Mouse (Mus musculus) limb, embryonic 15.5 days (tissue): Measurements from ENCODE around the gene Igf2bp2. TPM values are rescaled to one million over a fixed set of nuclear protein-coding genes. Genes with fewer than 3 reads are reported as not detected.

Source experiments
- ATAC-seq: fragments of 200-750 bp; cut with Nextera tagmentation; 2 replicates; pipeline ENCODE4 v1.8.0; 2017; ENCODE audit warnings: low read depth, moderate TSS enrichment; ENCODE audit not compliant: insufficient number of reproducible peaks, low FRiP score, low TSS enrichment
- H3K27ac ChIP-seq: fragments of 300-500 bp; sonication (generic); 2 replicates; pipeline ENCODE4 v1.5.1; 2015; ENCODE audit warnings: moderate library complexity, mild to moderate bottlenecking, inconsistent platforms
- H3K27me3 ChIP-seq: fragments of 300-500 bp; sonication (generic); 2 replicates; pipeline ENCODE4 v1.6.1; 2015; ENCODE audit warnings: inconsistent platforms
- H3K36me3 ChIP-seq: fragments of 300-500 bp; sonication (generic); 2 replicates; pipeline ENCODE4 v1.6.1; 2015; ENCODE audit warnings: inconsistent platforms
- H3K4me1 ChIP-seq: fragments of 300-500 bp; sonication (generic); 2 replicates; pipeline ENCODE4 v1.6.1; 2015; ENCODE audit warnings: inconsistent platforms
- H3K4me2 ChIP-seq: fragments of 300-500 bp; sonication (generic); 2 replicates; pipeline ENCODE4 v1.6.1; 2015; ENCODE audit warnings: mild to moderate bottlenecking, inconsistent platforms
- H3K4me3 ChIP-seq: fragments of 300-500 bp; sonication (generic); 2 replicates; pipeline ENCODE4 v1.5.1; 2015; ENCODE audit warnings: mild to moderate bottlenecking, inconsistent platforms
- H3K9ac ChIP-seq: fragments of 300-500 bp; sonication (generic); 2 replicates; pipeline ENCODE4 v1.6.1; 2015; ENCODE audit warnings: inconsistent platforms
- H3K9me3 ChIP-seq: fragments of 300-500 bp; sonication (generic); 2 replicates; pipeline ENCODE4 v1.6.1; 2016; ENCODE audit warnings: inconsistent platforms
- WGBS: fragments of 180-500 bp; shearing (Covaris S2); methylation state at CpG from one replicate; pipeline ENCODE4 v1.1.7; 2015; 5-methylcytosine and 5-hydroxymethylcytosine counted together
- polyA plus RNA-seq: library from polyadenylated mRNA; unstranded; fragments of >200 nt; fragmentation: Nextera tagmentation; extraction: Ambion mirVana; gene quantifications from 2 replicates; pipeline ENCODE4 v1.2.1, GENCODE M21; 2015

Gene Igf2bp2
- polyA plus RNA-seq, 1 experiment from 2014 or later: 84.3 TPM

DNA sequence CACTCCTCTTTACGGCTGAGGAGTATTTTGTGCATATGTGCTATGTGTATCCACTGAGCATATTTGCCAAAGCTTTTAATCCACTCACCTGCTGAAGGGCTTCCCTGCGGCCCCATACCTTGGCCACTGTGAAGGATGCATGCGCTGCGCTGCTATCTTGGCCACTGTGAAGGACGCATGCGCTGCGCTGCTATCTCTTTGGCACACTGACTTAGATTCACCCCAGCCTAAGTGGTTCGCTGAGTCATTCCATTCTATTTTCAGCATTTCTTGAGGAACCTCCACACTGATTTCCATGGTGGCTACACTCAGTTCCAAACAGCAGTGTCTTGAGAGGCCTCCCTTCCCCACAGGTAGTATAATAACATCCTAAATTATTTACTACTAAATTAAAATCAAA is 42.0 kb downstream of the Igf2bp2 start:
- no peak for ATAC-seq
- Histone ChIP-seq H3K4me2 (no peak overlapping the region), H3K27ac (no peak overlapping the region), H3K9ac (no peak overlapping the region), H3K4me1 (peaks cover 4% of the 10 kb centered on the region; the same call in 1 of the 2 replicates), H3K9me3 (no peaks in the 10 kb centered on the region), H3K36me3 (peaks cover 24% of the 10 kb centered on the region; the same call in 1 of the 2 replicates), H3K27me3 (no peaks in the 10 kb centered on the region), H3K4me3 (no peak overlapping the region)
- WGBS: 94% methylated on average over 8 of the region's 8 CpGs

DNA sequence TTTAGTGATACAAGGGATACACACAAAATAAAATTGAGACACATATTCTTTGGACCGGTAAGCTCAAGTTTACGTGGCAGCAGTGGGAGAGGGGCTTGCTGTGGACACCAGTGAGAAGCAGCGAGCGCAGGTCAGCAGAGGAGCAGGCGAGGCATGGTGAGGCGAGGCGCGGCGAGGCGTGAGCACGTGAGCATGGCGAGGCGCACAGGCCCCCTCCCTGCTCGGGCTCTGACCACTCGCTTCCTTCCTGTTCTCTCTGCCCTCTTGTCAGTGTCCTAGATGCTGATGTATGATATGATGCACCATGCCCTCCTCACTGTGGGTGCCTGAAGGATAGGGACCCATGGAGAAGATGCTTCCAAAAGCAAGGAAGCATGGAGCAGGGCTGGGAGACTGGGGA is 43.6 kb downstream of the Igf2bp2 start:
- H3K4me3 ChIP-seq: no peak overlapping the region
- no peak overlapping the region for H3K4me2 ChIP-seq
- H3K4me1 ChIP-seq: peaks cover 4% of the 10 kb centered on the region; the same call in 1 of the 2 replicates
- H3K27me3 ChIP-seq: no peaks in the 10 kb centered on the region
- peaks cover 24% of the 10 kb centered on the region; the same call in 1 of the 2 replicates for H3K36me3 ChIP-seq
- H3K27ac ChIP-seq: no peak overlapping the region
- ATAC-seq: no peak
- 91% methylated on average over 15 of the region's 15 CpGs for WGBS
- H3K9me3 ChIP-seq: no peaks in the 10 kb centered on the region
- no peak overlapping the region for H3K9ac ChIP-seq

DNA sequence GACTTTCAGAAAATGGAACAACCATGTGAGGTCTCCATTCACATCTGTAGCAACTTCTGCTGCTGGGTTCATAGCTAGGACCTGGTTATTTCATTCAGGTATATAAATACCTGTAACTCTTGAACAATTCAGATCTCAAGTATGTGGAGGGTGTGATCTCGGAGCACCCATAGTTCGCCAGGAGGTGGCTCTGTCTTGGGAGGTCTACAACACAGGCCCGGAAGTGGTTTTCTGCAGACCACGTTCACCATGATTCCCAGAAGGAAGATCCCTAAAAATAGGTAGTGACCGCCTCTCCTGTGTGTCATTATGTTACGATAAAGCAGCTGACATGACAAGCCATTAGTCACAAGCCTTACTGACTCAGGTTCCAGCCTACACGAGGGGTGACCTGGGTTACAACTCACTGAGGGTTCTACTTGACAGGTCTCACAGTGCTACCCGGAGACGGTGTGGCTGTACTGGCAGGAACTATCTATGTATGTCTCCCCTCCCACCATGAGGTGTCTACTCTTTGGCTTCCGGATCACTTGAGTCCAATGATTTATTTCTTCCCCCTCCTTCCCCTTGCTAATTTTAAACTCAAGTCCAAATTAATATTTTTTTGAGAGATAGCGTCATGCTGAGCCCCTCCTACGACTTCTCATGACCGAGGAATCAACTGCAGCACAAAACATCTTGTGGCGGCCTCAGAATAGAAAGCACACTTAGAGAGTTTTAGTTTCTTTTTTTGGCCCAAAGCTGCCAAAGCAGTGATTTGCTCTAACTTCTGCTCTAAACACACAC is 44.2 kb downstream of the Igf2bp2 start:
- no peak for ATAC-seq
- H3K27ac ChIP-seq: no peak overlapping the region
- H3K4me2 ChIP-seq: no peak overlapping the region
- no peak overlapping the region for H3K9ac ChIP-seq
- H3K27me3 ChIP-seq: no peaks in the 10 kb centered on the region
- 81% methylated on average over 14 of the region's 14 CpGs for whole genome bisulfite sequencing
- H3K4me1 ChIP-seq: peaks cover 4% of the 10 kb centered on the region; the same call in 1 of the 2 replicates
- H3K9me3 ChIP-seq: no peaks in the 10 kb centered on the region
- H3K4me3 ChIP-seq: no peak overlapping the region
- peaks cover 24% of the 10 kb centered on the region; the same call in 1 of the 2 replicates for H3K36me3 ChIP-seq

DNA sequence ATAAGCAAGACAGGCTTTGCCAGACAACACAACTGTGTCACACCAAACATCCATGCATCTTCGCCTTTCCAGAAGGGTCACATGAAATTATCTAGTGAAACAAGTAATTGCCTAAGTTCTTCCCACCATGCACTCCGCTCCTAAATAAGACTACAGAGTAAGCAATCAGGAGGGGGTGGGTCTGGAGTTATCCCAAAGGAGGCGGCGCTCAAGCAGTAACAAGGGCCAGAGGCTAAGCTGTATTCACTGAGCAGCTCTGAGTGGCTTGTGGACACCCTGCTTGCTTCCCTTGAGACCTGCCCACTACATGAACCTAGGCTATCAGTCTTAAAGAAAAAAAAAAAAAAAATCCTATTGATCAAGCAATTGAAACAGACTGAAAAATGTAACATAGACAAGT is 44.9 kb downstream of the Igf2bp2 start:
- H3K36me3 ChIP-seq: peaks cover 24% of the 10 kb centered on the region; the same call in 1 of the 2 replicates
- WGBS: 87% methylated on average over 4 of the region's 4 CpGs

DNA sequence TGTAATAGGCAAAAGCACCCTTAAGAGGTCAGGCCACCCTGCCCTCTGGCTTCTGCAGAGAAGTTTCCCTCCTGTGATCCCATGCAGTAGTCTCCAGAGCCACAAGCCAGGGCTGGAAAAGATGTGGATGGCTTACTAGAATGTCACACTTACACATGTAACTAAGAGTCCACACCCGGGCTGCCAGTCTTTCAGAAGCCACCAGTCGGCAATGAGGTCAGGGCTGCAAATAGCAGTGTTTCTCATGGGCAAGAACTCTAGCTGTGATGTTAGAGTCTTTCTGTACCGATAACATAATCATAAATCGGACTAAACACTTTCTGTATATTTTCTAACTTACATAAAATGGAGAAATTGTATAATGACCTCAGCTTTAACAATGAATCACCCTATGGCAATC is 46.4 kb downstream of the Igf2bp2 start:
- 94% methylated on average over 4 of the region's 4 CpGs for WGBS
- Histone ChIP-seq H3K4me1 (no peaks in the 10 kb centered on the region), H3K4me3 (no peak overlapping the region), H3K27me3 (no peaks in the 10 kb centered on the region), H3K9me3 (no peaks in the 10 kb centered on the region), H3K27ac (no peak overlapping the region), H3K36me3 (peaks cover 24% of the 10 kb centered on the region; the same call in 1 of the 2 replicates), H3K4me2 (no peak overlapping the region), H3K9ac (no peak overlapping the region)
- ATAC-seq: no peak

More for the DNA sequence above, 44.9 kb downstream of the Igf2bp2 start:
- no peak overlapping the region for H3K4me2 ChIP-seq
- no peak overlapping the region for H3K4me3 ChIP-seq
- ATAC-seq: no peak
- no peak overlapping the region for H3K27ac ChIP-seq
- no peak overlapping the region for H3K9ac ChIP-seq
- H3K9me3 ChIP-seq: no peaks in the 10 kb centered on the region
- H3K27me3 ChIP-seq: no peaks in the 10 kb centered on the region
- peaks cover under 1% of the 10 kb centered on the region; the same call in 1 of the 2 replicates for H3K4me1 ChIP-seq

DNA sequence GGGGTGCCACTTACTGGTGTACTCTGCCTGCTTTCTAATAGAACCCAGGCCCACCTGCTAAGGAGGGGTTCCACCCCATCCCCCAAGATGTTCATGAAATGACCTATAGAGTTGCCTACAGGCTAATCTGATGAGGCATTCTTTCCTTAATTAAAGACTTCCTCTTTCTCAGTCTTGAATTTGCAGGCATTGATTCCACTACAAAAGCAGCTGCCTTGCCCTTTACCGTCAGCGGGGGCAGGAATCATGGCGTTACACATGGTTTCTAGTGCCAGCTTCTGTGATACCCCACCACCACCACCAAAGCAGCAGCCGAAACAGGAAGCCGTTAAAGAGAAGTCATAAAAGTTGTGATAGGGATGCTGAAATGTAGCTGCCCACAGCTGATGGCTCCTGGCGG is 47.0 kb downstream of the Igf2bp2 start:
- no peaks in the 10 kb centered on the region for H3K27me3 ChIP-seq
- H3K9me3 ChIP-seq: no peaks in the 10 kb centered on the region
- H3K9ac ChIP-seq: no peak overlapping the region
- no peak for ATAC-seq
- no peak overlapping the region for H3K4me3 ChIP-seq
- no peak overlapping the region for H3K27ac ChIP-seq
- no peak overlapping the region for H3K4me2 ChIP-seq
- 45% methylated on average over 6 of the region's 6 CpGs for WGBS
- H3K4me1 ChIP-seq: no peaks in the 10 kb centered on the region
- H3K36me3 ChIP-seq: peaks cover 24% of the 10 kb centered on the region; the same call in 1 of the 2 replicates

DNA sequence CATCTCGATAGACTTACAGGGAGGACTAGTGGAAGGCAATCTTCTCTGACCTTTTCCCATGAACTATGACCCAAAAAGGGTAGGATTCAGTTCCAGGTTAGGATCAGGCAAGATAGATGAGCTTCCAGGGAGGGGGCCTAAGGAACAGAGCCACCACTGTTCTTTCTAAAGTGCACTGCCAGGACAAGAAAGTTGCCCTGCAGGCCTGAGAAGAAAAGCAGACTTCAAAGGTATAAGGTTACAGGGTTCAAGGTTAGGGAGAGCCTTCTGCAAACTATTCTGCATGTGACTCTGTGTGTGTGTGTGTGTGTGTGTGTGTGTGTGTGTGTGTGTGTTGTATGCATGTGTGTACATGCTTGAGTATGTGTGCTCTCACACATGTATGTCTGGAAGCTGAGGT is 53.1 kb downstream of the Igf2bp2 start:
- WGBS: 68% methylated on average over 1 of the region's 1 CpGs
- Histone ChIP-seq H3K27ac (no peak overlapping the region), H3K27me3 (no peaks in the 10 kb centered on the region), H3K9ac (no peak overlapping the region), H3K4me3 (no peak overlapping the region), H3K9me3 (no peaks in the 10 kb centered on the region), H3K36me3 (0 out of 2 replicates have a peak, but pooled peaks cover 3% of the 10 kb centered on the region), H3K4me2 (no peak overlapping the region), H3K4me1 (no peaks in the 10 kb centered on the region; the same call in 1 of the 2 replicates)
- no peak for ATAC-seq

DNA sequence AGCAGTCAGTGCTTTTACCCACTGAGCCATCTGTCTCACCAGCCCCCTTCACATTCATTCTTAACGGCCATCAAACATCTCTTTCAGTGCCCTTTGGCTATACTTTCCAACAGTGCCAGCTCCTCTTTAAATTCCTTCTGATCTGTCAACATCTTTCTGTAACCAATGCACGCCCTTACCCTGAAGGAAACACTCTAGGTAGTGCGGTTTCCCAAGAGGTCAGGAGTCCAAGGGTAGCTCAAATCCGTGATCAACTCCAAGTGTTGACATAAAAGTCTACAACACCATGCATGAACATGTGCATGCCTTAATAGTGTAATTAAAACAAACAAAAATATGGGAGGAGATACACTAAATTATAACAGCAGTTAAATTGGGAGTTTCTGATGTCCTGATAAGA is 53.9 kb downstream of the Igf2bp2 start:
- WGBS: 61% methylated on average over 4 of the region's 4 CpGs
- no peak overlapping the region for H3K4me3 ChIP-seq
- H3K9me3 ChIP-seq: no peaks in the 10 kb centered on the region
- H3K27me3 ChIP-seq: no peaks in the 10 kb centered on the region
- no peak overlapping the region for H3K9ac ChIP-seq
- H3K36me3 ChIP-seq: 0 out of 2 replicates have a peak, but pooled peaks cover 3% of the 10 kb centered on the region
- H3K4me1 ChIP-seq: no peaks in the 10 kb centered on the region; the same call in 1 of the 2 replicates
- no peak overlapping the region for H3K27ac ChIP-seq
- no peak for ATAC-seq
- no peak overlapping the region for H3K4me2 ChIP-seq

DNA sequence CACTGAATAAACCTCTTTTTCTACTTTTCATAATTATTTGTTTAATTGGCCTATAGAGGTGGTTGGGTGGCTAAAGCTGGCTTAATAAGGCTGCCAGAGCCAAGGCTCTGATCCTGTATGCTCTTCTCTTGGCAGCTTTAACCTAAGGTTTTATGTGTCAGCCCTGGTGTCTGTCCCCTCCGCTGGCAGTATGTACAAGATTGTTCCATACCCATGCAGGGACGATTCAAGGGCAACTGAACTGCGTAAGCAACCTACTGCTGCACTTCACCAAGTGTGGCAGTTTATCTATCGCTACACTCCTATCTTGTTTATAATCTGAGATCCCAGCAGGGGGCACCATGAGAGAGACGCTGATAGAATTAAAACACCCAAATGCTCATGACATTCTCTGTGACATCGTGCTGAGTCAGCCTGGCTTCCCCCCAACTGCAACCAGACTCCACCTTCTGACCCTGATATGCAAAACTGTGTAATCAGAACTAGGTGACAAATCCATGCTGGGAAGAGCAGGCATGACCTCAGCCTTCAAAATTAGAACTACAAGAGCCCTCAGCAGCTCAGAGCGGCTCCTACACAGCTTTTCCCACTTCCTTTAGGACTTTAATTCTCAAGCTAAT is 55.1 kb downstream of the Igf2bp2 start:
- Histone ChIP-seq H3K27ac (no peak overlapping the region), H3K4me3 (no peak overlapping the region), H3K36me3 (0 out of 2 replicates have a peak, but pooled peaks cover 3% of the 10 kb centered on the region), H3K9ac (no peak overlapping the region), H3K4me1 (no peaks in the 10 kb centered on the region; the same call in 1 of the 2 replicates), H3K4me2 (no peak overlapping the region), H3K27me3 (no peaks in the 10 kb centered on the region), H3K9me3 (no peaks in the 10 kb centered on the region)
- 56% methylated on average over 7 of the region's 7 CpGs for WGBS
- no peak for ATAC-seq

DNA sequence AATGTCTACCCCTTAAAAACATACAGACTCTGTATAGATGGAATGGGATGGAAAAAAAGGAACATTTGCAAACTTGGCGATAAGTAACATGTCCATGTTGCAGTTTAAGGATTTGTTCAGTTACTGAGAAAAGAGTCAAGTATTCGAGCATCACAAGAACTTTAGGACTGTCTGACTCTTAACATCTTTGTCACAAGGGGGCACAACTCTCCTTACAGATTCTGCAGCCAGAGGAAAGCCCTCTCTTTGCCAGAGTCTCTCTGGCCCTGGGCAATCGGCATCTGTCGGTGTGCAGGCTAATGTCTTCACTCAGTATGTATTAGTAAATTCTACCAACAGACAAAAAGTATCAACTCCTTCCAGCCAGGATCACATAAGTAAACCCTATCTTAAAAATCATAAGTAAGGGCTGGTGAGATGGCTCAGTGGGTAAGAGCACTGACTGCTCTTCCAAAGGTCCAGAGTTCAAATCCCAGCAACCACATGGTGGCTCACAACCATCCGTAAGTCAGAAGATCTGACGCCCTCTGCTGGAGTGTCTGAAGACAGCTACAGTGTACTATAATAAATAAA is 57.0 kb downstream of the Igf2bp2 start:
- Histone ChIP-seq H3K4me2 (no peak overlapping the region), H3K4me1 (no peaks in the 10 kb centered on the region; the same call in 1 of the 2 replicates), H3K4me3 (no peak overlapping the region), H3K9me3 (no peaks in the 10 kb centered on the region), H3K36me3 (peaks cover 3% of the 10 kb centered on the region; the same call in 1 of the 2 replicates), H3K27me3 (no peaks in the 10 kb centered on the region), H3K9ac (no peak overlapping the region), H3K27ac (no peak overlapping the region)
- no peak for ATAC-seq
- 80% methylated on average over 6 of the region's 6 CpGs for WGBS

DNA sequence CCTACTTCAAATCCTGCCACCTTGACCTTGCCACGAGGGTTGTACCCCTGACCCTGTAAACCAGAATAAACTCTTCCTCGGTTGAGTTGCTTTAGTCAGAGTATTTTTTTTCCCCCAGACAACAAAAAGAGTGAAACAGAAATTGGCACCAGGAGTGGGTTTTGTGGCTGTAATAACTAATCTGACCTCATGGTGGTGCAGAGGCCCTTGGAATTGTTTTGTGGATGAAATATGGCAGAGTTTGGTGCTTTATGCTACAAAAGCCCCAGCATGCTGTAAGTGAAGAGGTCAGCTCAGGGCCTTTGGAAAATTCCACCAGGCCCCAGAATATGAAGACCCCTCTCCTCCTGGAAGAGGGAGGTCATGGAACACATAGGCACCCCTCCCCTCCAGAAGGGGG is 63.0 kb downstream of the Igf2bp2 start:
- no peak overlapping the region for H3K9ac ChIP-seq
- H3K27me3 ChIP-seq: no peaks in the 10 kb centered on the region
- H3K27ac ChIP-seq: no peak overlapping the region
- no peak for ATAC-seq
- H3K36me3 ChIP-seq: no peaks in the 10 kb centered on the region; the same call in 1 of the 2 replicates
- H3K4me2 ChIP-seq: no peak overlapping the region
- H3K4me3 ChIP-seq: no peak overlapping the region
- no peaks in the 10 kb centered on the region for H3K9me3 ChIP-seq
- WGBS: 85% methylated on average over 2 of the region's 2 CpGs
- H3K4me1 ChIP-seq: no peaks in the 10 kb centered on the region

DNA sequence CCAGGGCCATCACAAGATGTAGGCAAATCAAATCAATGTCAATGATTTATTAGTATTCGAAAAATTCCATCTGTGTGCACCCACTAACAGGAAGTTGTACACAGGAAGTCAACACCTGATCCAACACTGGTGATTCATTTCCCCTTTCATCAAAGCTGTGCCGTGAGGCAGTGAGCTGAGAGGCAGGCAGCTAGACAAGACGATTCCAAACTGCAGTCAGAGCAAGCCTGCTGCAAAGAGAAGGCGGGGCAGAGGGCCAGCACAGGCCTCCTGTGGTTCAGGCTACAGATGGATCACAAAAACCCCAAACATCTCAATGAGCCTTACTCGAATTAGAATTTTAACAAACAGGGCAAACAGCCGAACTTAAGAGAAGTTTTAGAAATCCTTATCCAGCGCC is 65.4 kb downstream of the Igf2bp2 start:
- H3K27ac ChIP-seq: peak overlapping the region; percentile 11; the same call in 1 of the 2 replicates
- no peaks in the 10 kb centered on the region for H3K4me1 ChIP-seq
- no peaks in the 10 kb centered on the region; the same call in 1 of the 2 replicates for H3K36me3 ChIP-seq
- H3K9me3 ChIP-seq: no peaks in the 10 kb centered on the region
- no peaks in the 10 kb centered on the region for H3K27me3 ChIP-seq
- no peak overlapping the region for H3K9ac ChIP-seq
- no peak for ATAC-seq
- 53% methylated on average over 7 of the region's 7 CpGs for WGBS
- H3K4me3 ChIP-seq: no peak overlapping the region
- no peak overlapping the region for H3K4me2 ChIP-seq
